Mouse (Mus musculus) heart, embryonic 15.5 days (tissue): ENCODE results near the gene Mfsd11. TPM values are rescaled to one million over a fixed set of nuclear protein-coding genes. Genes with fewer than 3 reads are reported as not detected.
A peak's percentile ranks its signal among the peaks of the same experiment; 100 is the strongest.

ENCODE experiments used
- ATAC-seq: fragments of 200-750 bp; cut with Nextera tagmentation; replicated peaks from 2 replicates; pipeline ENCODE4 v1.8.0; 2017; ENCODE audit warnings: low read depth, moderate TSS enrichment; ENCODE audit not compliant: insufficient number of reproducible peaks, insufficient read depth, low FRiP score
- H3K27ac ChIP-seq: fragments of 300-500 bp; sonication (generic); 2 replicates; pipeline ENCODE4 v1.5.1; 2015; ENCODE audit warnings: mild to moderate bottlenecking, inconsistent platforms
- H3K27me3 ChIP-seq: fragments of 300-500 bp; sonication (generic); 2 replicates; pipeline ENCODE4 v1.6.1; 2015; ENCODE audit warnings: inconsistent platforms
- H3K36me3 ChIP-seq: fragments of 300-500 bp; sonication (generic); 2 replicates; pipeline ENCODE4 v1.6.1; 2015; ENCODE audit warnings: mild to moderate bottlenecking, inconsistent platforms
- H3K4me1 ChIP-seq: fragments of 300-500 bp; sonication (generic); replicated peaks from 2 replicates; pipeline ENCODE4 v1.6.1; 2015; ENCODE audit warnings: inconsistent platforms
- H3K4me2 ChIP-seq: fragments of 300-500 bp; sonication (generic); 2 replicates; pipeline ENCODE4 v1.6.1; 2015; ENCODE audit warnings: inconsistent platforms, mild to moderate bottlenecking, moderate library complexity
- H3K4me3 ChIP-seq: fragments of 300-500 bp; sonication (generic); 2 replicates; pipeline ENCODE4 v1.5.1; 2015; ENCODE audit warnings: mild to moderate bottlenecking, inconsistent platforms
- H3K9ac ChIP-seq: fragments of 300-500 bp; sonication (generic); 2 replicates; pipeline ENCODE4 v1.6.1; 2015; ENCODE audit warnings: mild to moderate bottlenecking, inconsistent platforms
- H3K9me3 ChIP-seq: fragments of 300-500 bp; sonication (generic); replicated peaks from 2 replicates; pipeline ENCODE4 v1.6.1; 2016; ENCODE audit warnings: inconsistent platforms
- WGBS: fragments of 180-500 bp; shearing (Covaris S2); methylation state at CpG from one replicate; pipeline ENCODE4 v1.1.7; 2015; ENCODE audit warnings: mixed read lengths; 5-methylcytosine and 5-hydroxymethylcytosine counted together
- polyA plus RNA-seq: library from polyadenylated mRNA; unstranded; fragments of >200 nt; fragmentation: Nextera tagmentation; extraction: Ambion mirVana; gene quantifications from 2 replicates; pipeline ENCODE4 v1.2.1, GENCODE M21; 2015

The Mfsd11 gene
- polyA plus RNA-seq = 31.8 and 38.6 TPM in 2 replicates

DNA sequence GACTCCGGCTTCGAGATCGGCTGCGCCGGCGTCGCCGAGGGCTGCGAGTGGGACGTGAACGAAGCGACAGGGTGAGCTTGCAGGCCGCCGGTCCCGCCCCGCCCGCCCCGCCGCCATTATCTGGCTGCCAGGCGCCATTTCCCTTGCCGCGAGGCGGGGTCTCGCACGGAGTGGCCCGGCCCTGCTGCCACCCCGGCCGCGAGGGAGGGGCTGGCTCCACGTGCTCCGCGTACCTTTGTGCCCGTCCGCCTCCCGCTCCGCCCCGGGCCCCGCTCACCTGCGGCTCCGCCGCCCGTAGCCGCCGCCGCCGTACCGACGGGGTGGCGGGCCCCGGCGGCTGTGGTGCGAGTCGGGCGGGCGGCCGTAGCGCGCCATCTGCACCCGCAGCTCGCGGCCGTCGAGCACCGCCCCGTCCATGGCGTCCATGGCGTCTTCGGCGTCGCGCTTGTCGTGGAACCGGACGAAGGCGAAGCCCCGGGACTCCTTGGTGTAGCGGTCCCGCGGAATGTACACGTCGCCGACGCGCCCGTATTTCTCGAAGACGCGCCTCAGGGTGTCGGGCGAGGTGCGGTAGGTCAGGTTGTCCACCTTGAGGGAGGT, at the start of gene Mfsd11:
Gene Mfsd11, plus strand, starts transcription at position 150 of the 600 bp plus-strand sequence.
- Histone ChIP-seq H3K27ac (peak within 1 kb of the TSS; percentile 100), H3K4me2 (peak within 1 kb of the TSS; percentile 70), H3K4me1 (peaks cover 26% of the 10 kb centered on the region), H3K9ac (peak within 1 kb of the TSS; percentile 98), H3K27me3 (no peaks in the 10 kb centered on the region), H3K4me3 (peak within 1 kb of the TSS; percentile 83), H3K9me3 (no peaks in the 10 kb centered on the region), H3K36me3 (peaks cover 20% of the 10 kb centered on the region; the same call in 1 of the 2 replicates)
- ATAC-seq = peak; percentile 65
- WGBS = under 1% methylated on average over 70 of the region's 91 CpGs

DNA sequence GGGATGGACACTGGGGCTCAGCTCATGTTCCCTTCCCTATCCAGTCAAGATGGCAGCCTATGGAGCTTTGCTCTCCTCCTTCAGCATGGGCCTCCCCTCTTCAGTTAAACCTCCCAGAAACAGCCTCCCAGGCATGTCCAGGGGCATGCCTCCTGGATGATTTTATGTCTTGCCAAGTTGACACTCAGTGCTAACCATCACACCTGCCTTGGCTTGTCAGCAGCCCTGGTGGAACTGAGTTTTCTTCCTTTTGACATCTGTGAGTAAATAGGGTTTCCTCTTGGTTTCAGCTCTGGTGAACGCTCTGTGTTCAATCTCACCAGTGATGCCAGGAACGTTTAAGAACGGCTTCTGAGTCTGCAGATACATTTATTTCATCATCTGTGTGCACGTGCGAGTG, 49.5 kb upstream of the Mfsd11 start:
- Histone ChIP-seq H3K27ac (no peak overlapping the region), H3K4me3 (no peak overlapping the region), H3K4me2 (no peak overlapping the region), H3K9me3 (no peaks in the 10 kb centered on the region), H3K4me1 (peaks cover 18% of the 10 kb centered on the region; the same call in 1 of the 2 replicates), H3K27me3 (no peaks in the 10 kb centered on the region), H3K9ac (no peak overlapping the region), H3K36me3 (no peaks in the 10 kb centered on the region)
- ATAC-seq = no peak
- WGBS = 78% methylated on average over 5 of the region's 5 CpGs

DNA sequence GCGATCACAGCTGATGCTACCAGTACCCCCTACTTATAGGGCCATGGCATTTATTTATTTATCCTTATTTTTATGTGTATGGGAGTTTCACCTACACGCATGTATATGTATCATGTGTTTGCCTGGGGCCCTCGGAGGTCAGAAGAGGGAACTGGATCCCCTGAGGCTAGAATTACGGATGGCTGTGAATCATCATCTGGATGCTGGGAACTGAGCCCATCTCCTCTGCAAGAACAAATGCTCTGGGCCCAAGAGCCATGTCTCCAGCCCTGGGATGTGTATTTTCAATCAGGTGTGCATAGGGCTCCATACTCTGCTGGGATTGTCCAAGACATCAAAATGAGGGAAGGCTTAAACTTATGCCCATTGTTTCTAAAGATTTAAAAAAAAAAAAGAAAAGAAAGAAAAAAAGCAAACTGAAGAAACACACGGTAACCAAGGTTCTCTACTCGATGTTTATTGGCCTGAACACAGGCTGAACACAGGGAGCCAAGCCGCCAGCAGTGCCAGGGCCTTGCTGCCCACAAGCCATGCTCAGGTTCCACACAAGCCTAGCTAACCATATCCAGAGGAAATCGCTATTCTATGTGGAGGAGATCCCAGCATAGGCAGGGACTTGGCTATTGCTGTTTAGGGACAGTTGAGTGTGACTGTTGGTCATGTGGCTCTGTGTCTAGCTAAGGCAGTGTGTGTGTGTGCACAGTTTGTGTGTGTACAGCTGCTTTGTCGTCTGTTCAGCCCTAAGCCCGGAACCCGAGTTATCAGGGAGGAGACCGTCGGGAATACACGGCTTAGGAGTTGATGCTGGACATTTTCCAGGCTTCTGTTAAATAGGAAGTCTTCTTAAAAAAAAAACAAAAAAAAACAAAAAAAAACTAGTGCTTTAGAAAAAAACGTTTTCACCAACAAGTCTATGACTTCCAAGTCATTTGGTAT, 45.8 kb upstream of the Mfsd11 start:
- 0 out of 2 replicates have a peak overlapping the region, but pooled peaks have one; percentile 15 for H3K9ac ChIP-seq
- peaks cover 21% of the 10 kb centered on the region for H3K4me1 ChIP-seq
- no peak overlapping the region for H3K4me2 ChIP-seq
- ATAC-seq = no peak
- no peak overlapping the region for H3K4me3 ChIP-seq
- H3K27ac ChIP-seq = peak overlapping the region; percentile 67
- H3K9me3 ChIP-seq = no peaks in the 10 kb centered on the region
- whole genome bisulfite sequencing = 59% methylated on average over 15 of the region's 15 CpGs
- no peaks in the 10 kb centered on the region for H3K36me3 ChIP-seq
- no peaks in the 10 kb centered on the region for H3K27me3 ChIP-seq

DNA sequence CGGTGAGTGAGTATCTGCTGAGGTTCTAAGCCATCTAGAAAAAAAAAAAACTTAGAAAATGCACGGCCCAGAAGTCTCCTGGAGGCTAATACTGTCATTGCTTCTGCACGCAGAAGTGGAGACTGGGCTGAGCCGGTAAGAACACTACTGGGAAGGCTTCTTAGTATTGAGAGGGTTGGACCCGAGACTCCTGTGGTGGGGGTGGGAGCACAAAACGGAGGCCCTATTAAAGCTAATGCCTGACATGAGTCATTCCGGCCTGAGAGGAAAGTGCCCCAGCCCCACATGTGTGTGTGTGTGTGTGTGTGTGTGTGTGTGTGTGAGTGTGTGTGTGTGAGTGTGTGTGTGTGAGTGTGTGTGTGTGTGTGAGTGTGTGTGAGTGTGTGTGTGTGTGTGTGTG, 45.1 kb upstream of the Mfsd11 start:
- Histone ChIP-seq H3K4me2 (no peak overlapping the region), H3K27ac (peak overlapping the region; percentile 67), H3K4me1 (peaks cover 26% of the 10 kb centered on the region), H3K9me3 (no peaks in the 10 kb centered on the region), H3K9ac (no peak overlapping the region), H3K36me3 (no peaks in the 10 kb centered on the region), H3K4me3 (no peak overlapping the region), H3K27me3 (no peaks in the 10 kb centered on the region)
- ATAC-seq = no peak
- 47% methylated on average over 7 of the region's 7 CpGs for WGBS

DNA sequence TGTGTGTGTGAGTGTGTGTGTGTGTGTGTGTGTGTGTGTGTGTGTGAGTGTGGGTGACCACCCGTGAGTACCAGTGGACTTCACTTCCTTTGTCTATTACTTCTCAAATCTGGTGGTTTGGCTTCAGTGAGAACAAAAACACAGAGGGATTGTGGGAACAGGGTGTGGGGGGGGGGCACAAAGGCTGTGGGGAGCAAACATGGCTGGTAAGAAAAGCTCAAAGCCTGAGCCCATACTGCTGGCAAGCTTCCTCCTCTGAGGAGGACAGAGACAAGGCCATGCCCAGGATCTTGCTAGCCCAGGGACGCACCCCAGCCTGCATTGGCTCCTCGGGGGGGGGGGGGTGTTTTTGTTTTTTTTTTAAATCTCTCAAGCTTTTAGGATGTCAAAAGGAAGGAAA, 44.7 kb upstream of the Mfsd11 start:
- no peaks in the 10 kb centered on the region for H3K9me3 ChIP-seq
- no peak for ATAC-seq

DNA sequence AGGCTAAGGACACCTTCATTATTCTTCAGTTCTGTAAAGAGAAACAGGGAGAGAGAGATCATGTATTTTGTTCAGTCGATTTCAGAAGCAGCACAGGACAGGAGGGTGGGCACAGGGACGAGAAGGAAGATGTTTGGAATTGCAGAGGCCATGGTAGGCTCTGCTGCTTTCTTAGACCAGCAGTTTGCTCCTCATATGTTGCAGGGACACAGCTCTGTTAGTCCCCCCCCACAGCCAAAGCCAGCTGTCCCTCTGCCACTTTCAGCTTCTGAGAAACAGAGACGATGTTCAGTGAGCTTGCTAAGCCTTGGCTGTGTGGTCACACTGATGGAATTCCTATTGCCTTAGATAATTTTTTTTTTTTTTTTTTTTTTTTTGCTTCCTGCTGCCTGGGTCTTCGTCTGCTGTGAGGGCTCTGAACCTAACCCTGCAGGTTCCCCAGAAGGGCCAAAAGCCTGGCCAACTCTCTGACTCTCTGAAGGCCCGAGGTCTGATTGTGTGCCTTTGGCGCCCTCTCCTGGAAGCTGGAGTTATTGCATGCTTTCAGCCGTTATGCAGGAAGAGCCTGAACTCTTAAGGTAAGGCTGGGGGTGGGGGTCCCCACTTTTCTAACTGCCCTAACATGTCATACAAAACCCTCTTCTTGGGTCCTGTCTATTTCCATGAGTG, 44.2 kb upstream of the Mfsd11 start:
- Histone ChIP-seq H3K4me1 (peaks cover 35% of the 10 kb centered on the region), H3K27ac (peak overlapping the region; percentile 67), H3K9ac (no peak overlapping the region), H3K27me3 (no peaks in the 10 kb centered on the region), H3K4me3 (no peak overlapping the region), H3K36me3 (no peaks in the 10 kb centered on the region), H3K4me2 (no peak overlapping the region), H3K9me3 (no peaks in the 10 kb centered on the region)
- 0 out of 2 replicates have a peak, but pooled peaks have one; percentile 27 for ATAC-seq
- WGBS = 20% methylated on average over 7 of the region's 7 CpGs

More for the DNA sequence above, 44.7 kb upstream of the Mfsd11 start:
- H3K9ac ChIP-seq = no peak overlapping the region
- no peak overlapping the region for H3K4me2 ChIP-seq
- peaks cover 30% of the 10 kb centered on the region for H3K4me1 ChIP-seq
- H3K27me3 ChIP-seq = no peaks in the 10 kb centered on the region
- 74% methylated on average over 3 of the region's 3 CpGs for WGBS
- no peak overlapping the region for H3K4me3 ChIP-seq
- peak overlapping the region; percentile 67 for H3K27ac ChIP-seq
- no peaks in the 10 kb centered on the region for H3K36me3 ChIP-seq

DNA sequence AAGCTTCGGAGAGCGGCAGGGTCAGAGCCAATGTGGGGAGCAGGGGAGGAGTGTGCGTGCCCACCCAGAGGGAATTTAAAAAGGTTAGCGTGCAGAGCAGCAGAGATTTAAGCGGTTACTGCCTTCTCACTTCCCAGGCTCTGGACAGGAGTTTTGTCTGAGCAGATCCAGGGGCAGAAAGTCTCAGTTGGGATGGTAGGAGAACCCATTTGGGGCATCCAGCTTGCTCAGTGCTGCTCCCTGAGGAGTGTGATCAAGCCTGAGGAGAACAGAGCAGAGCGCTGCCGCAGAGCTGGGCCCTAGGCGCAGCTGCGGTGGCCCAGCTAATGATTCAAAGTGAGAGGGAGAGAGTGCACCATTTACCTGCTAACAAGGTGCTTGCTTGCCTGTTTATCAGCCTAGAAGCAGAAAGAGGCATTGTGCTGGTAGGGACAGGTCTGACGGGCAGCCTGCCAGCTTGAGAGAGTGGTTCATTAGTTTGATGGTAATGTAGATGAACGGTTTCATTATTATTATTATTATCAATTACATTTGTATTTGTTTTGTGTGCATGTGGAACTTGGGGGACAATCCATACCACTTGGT, 43.3 kb upstream of the Mfsd11 start:
- Histone ChIP-seq H3K9ac (no peak overlapping the region), H3K4me3 (no peak overlapping the region), H3K27me3 (no peaks in the 10 kb centered on the region), H3K9me3 (no peaks in the 10 kb centered on the region), H3K4me1 (peaks cover 44% of the 10 kb centered on the region), H3K4me2 (no peak overlapping the region), H3K36me3 (no peaks in the 10 kb centered on the region), H3K27ac (no peak overlapping the region)
- ATAC-seq = no peak
- 79% methylated on average over 11 of the region's 11 CpGs for WGBS

DNA sequence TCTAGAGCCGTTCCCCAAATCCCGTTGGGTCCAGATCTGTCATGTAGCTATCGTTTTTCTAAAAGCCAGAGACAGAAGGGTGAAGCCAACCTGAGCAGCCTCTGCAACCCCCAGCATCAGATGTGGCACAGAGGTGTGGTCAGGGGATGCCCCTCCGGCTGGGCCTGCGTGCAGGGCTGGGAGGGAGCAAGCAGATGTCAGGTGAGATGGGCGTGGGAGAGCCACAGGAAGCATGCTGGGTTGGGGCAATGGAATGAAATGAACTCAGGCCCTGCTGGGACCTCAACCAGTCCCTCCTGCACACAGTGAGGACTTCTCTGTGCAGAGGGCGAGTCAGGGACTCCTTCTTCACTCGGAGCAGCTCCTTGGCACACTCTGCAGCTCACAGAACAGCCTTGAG, 42.7 kb upstream of the Mfsd11 start:
- WGBS = 71% methylated on average over 8 of the region's 8 CpGs
- Histone ChIP-seq H3K27ac (no peak overlapping the region), H3K9ac (no peak overlapping the region), H3K27me3 (no peaks in the 10 kb centered on the region), H3K9me3 (no peaks in the 10 kb centered on the region), H3K4me3 (no peak overlapping the region), H3K4me2 (no peak overlapping the region), H3K4me1 (peaks cover 50% of the 10 kb centered on the region), H3K36me3 (no peaks in the 10 kb centered on the region)
- no peak for ATAC-seq

DNA sequence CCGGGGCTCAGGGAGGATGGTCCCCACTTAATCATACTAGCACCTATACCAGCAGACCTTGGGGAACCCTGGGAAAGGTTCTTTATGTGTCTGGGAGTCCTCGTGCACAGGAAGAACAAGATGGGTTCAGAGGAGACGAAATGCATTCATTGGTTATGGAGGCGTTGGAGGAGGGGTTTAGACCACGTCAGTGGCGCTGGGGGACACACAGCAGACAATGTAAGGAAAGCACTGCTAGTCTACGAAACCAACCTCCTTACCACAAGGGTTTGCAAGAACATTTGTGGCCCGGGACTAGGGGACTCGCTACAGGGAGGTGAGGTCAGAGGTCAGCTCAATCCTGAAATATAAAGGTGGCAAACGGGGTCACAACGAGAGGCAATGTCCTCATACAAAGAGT, 41.7 kb upstream of the Mfsd11 start:
- 82% methylated on average over 11 of the region's 11 CpGs for WGBS
- Histone ChIP-seq H3K4me1 (peaks cover 59% of the 10 kb centered on the region), H3K27ac (no peak overlapping the region), H3K4me2 (no peak overlapping the region; the same call in 1 of the 2 replicates), H3K9me3 (no peaks in the 10 kb centered on the region), H3K36me3 (no peaks in the 10 kb centered on the region), H3K27me3 (no peaks in the 10 kb centered on the region), H3K4me3 (no peak overlapping the region), H3K9ac (0 out of 2 replicates have a peak overlapping the region, but pooled peaks have one; percentile 28)
- no peak for ATAC-seq

DNA sequence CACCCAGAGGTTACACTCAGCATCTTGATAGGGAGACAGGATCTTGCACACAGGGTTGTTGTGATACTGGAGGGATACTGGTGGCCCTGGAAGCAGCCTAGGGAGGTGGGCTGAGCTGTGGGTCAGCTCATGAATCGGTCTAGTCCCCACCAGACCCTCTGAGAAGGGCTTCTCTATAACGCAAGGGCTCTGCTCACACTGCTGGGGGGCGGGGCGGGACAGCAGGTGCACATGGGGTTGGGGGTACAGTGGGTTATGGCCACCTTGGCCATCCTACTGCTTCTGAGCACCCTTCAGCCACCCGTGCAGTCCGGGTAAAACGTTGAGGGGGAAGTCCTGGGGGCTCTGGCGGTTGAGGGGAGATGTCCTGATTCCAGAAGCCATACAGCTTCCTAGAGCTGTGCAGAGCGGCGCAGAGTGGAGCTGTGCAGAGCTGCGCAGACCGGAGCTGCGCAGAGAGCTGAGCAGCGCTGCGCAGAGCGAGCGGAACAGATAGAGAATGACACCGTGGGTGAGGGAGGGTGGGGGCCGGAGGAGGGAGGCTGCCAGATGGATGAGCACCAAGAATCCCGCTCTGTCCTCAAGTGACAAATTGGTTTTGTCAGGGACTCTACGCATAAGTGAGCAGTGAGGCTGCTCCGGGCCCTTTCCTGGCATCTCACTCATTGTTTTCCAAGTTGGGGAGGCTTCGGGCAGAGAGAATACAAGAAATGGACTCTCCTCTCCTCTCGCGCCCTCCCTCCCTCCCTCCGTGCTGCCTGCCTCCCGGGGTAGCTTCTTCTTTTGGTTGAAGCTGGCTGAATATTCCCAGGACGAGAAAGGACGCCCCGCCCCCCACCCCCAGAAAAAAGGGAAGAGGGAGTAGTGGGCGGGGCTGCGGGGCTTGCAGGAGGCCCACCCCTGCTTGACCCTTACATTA, 41.0 kb upstream of the Mfsd11 start:
- peak; percentile 73 for ATAC-seq
- Histone ChIP-seq H3K4me1 (peaks cover 60% of the 10 kb centered on the region), H3K36me3 (no peaks in the 10 kb centered on the region), H3K27ac (peak overlapping the region; percentile 75), H3K9me3 (no peaks in the 10 kb centered on the region), H3K4me3 (peak overlapping the region; percentile 48), H3K27me3 (no peaks in the 10 kb centered on the region), H3K4me2 (peak overlapping the region; percentile 83), H3K9ac (peak overlapping the region; percentile 56)
- WGBS = 9% methylated on average over 31 of the region's 32 CpGs
